Mouse (Mus musculus): ENCODE results near the gene Sarnp. TPM values are rescaled to one million over a fixed set of nuclear protein-coding genes. Genes with fewer than 3 reads are reported as not detected.
A peak's percentile ranks its signal among the peaks of the same experiment; 100 is the strongest.
"Not testable (repeated sequence)": the region's sequence is repeated elsewhere in the genome, so short reads cannot be mapped to it uniquely, and the experiment has no call there.

Sarnp gene
- total RNA-seq, 2 experiments from 2014 or later: 36.5 to 39.9 TPM

- no peak for DNase-seq (ENCODE audit: extremely low spot score in 1 of 2, low spot score in 1 of 2)
Observed at GRCm38 (mm10) chr10:128807018-128807417, 10.1 kb upstream of the Sarnp start.

GRCm38 (mm10) chr10:128820217-128820616 lies 3.1 kb downstream of the Sarnp start:
- DNase-seq (ENCODE audit: extremely low spot score in 1 of 2, low spot score in 1 of 2): no peak

- DNase-seq (ENCODE audit: extremely low spot score in 1 of 2, low spot score in 1 of 2): peak; percentile 96 to 97
Observed at GRCm38 (mm10) chr10:128821358-128822056, 4.4 kb downstream of the Sarnp start, which contains the start of gene Ormdl2. Gene Ormdl2 (minus strand): TSS chr10:128821645.

GRCm38 (mm10) chr10:128822135-128822534 lies 5.0 kb downstream of the Sarnp start:
- DNase-seq (ENCODE audit: extremely low spot score in 1 of 2, low spot score in 1 of 2): no peak

DNA sequence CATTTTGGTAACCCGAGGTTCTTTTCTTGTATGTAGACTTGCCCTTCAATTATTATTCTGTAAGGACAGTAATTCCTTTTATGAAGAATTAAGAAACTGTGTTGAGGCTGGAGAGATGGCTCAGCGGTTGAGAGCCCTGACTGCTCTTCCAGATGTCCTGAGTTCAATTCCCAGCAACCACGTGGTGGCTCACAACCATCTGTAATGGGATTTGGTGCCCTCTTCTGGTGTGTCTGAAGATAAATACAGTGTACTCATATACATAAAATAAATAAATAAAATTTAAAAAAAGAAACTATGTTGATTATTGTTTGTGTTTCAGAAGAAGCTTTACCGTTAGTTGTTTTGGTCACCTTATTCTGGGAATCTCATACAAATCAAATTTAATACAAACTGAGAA lies 6.0 kb downstream of the Sarnp start:
- not testable (repeated sequence) for DNase-seq (ENCODE audit: extremely low spot score in 1 of 2, low spot score in 1 of 2)

- DNase-seq (ENCODE audit: extremely low spot score in 1 of 2, low spot score in 1 of 2): no peak
Observed at GRCm38 (mm10) chr10:128823821-128824220, 6.7 kb downstream of the Sarnp start.

DNA sequence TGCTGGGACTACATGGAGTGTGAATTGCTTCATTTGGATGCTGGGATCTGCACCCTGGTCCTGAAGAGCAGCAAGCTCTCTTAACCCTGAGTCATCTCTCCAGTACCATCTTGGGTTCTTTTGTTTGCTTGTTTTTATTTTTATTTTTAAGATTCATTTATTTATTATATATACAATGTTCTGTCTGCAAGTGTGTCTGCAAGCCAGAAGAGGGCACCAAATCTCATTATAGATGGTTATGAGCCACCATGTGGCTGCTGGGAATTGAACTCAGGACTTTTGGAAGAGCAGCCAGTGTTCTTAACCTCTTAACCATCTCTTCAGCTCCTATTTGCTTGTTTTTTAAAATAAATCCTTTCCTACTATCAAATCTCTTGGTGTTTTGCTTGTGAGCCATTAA lies 20.3 kb downstream of the Sarnp start:
- DNase-seq (ENCODE audit: extremely low spot score in 1 of 2, low spot score in 1 of 2): no peak

DNA sequence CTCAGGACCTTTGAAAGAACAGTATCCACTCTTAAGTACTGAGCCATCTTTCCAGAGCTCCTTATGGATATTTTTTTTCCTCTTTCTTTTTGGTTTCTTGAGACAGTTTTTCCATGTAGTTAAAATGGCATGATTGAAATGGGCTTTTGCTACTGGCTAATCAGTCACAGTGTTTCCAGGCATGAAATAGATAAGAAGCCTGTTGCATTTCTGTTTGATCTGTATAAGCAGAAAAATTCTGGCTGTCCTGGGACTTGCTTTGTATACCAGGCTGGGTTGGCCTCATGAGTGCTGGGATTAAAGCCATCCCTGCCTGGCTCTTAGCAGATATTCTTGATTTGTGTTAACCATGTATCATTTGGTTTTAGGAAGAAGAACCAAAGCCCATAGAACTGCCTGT lies 22.3 kb downstream of the Sarnp start:
- DNase-seq (ENCODE audit: extremely low spot score in 1 of 2, low spot score in 1 of 2): no peak

- DNase-seq (ENCODE audit: extremely low spot score in 1 of 2, low spot score in 1 of 2): no peak
Observed at GRCm38 (mm10) chr10:128840612-128841011, 23.5 kb downstream of the Sarnp start.

DNA sequence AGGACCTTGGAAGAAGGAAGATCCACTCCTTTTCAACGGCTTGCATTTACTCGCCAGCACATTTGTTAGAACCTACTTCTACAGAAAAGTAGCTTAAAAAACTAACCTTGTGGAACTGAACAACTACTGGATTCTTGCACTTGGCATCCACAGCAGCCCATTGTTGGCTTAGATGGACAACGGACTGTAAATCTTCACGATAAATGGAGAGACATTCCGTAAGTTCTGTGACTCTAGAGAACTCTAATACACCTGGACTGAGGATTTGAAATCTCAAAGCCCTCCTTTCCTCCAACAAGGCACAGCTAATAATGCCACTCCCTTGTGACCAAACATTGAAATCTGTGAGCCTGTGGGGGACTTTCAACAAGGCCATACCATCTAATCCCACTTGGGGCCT lies 26.1 kb downstream of the Sarnp start:
- DNase-seq (ENCODE audit: extremely low spot score in 1 of 2, low spot score in 1 of 2): no peak

DNA sequence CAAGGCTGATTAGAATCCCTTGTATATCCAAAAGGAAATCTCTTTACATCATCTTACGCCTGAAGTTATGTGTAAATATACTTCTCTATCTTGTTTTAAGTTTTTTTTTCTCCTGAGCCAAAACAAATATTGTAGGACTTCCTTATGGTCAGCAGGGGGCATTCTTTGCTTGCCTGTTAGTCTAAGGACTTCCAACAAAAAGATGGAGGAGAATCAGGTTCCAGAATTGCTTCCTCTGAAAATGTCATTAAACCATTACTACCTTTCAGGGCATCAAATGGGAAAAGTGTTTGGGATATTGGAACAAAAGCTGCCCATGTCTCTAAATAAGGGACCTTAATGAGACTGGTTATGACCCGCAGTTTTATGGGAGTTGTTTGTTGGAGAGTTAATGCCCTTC lies 28.4 kb downstream of the Sarnp start:
- no peak for DNase-seq (ENCODE audit: extremely low spot score in 1 of 2, low spot score in 1 of 2)

DNA sequence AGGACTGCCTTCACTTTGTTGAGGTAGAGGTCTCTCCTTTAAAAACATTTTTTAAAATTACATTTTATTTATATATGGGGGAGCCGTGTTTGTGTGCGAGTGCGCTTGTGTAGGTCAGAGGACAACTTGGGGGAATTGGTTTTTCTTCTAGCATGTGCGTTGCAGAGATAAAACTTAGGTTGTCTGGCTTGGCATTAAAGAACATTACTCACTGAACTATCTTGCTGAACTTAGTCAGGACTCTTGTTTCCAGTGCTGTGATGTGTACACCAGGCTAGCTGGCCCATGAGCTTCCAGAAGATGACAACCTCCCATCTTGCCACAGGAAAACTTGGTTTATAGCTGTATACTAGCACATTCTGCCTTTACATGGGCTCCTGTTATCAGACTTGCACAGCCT lies 29.5 kb downstream of the Sarnp start:
- DNase-seq (ENCODE audit: extremely low spot score in 1 of 2, low spot score in 1 of 2): no peak

- DNase-seq (ENCODE audit: extremely low spot score in 1 of 2, low spot score in 1 of 2): no peak
Observed at GRCm38 (mm10) chr10:128848426-128848825, 31.3 kb downstream of the Sarnp start.

DNA sequence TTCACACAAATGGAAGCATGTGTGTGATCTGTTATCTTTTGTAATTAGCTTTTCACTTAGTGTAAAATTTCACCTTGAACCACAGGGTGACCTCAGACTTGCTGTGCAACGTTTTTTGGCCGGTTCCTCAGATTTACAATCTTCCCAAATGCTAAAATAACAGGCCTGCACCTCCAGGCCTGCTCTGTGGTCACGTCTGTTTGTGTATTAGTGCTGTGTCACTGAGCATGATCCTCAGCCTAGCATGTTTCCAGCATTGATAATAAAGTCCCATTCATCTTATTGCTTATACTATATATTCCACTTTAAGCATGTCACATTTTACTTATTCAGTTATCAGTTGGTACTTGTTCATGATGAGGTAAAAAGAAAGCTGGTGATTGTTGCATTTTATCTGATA lies 33.2 kb downstream of the Sarnp start:
- DNase-seq (ENCODE audit: extremely low spot score in 1 of 2, low spot score in 1 of 2): no peak

DNA sequence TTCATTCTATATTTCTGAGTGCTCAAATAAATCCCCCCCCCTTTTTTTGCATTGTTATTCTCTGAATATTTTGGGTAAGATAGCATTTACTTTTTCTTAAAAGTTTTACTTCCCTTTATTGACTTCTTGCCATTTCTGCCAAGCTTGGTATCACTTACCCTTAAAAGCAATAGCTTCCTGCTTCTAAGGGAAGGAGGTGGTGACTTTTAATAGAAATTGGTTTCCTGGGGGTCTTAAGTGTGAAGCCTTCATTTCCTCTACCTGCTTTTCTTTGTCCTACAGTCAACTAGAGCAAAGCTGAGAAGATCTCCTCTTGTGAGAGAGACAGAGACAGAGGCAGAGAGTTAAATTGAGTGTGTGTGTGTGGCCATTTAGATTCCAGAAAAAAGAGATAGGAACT lies 44.0 kb downstream of the Sarnp start:
- DNase-seq (ENCODE audit: extremely low spot score in 1 of 2, low spot score in 1 of 2): no peak

- no peak for DNase-seq (ENCODE audit: extremely low spot score in 1 of 2, low spot score in 1 of 2)
Observed at GRCm38 (mm10) chr10:128866042-128866441, 48.9 kb downstream of the Sarnp start.

DNA sequence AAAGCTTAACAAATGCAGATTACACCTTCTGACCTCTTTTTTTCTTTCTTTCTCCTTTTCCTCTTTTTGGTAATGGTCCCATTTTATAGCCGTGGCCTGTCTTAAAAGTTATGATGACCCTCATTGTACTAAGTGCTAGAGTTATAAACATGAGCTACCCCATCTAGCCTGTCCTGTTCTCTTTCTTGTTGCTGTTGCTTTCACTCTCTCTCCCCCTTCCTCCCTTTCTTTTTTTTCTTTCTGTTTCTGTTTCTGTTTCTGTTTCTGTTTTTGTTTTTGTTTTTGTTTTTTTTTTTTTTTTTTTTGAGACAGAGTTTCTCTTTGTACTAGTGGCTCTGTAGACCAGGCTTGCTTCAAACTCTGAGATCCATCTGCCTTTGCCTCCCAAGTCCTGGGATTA lies 49.4 kb downstream of the Sarnp start:
- no peak for DNase-seq (ENCODE audit: extremely low spot score in 1 of 2, low spot score in 1 of 2)

GRCm38 (mm10) chr10:128870341-128870740 lies 53.2 kb downstream of the Sarnp start:
- DNase-seq (ENCODE audit: extremely low spot score in 1 of 2, low spot score in 1 of 2): no peak

DNA sequence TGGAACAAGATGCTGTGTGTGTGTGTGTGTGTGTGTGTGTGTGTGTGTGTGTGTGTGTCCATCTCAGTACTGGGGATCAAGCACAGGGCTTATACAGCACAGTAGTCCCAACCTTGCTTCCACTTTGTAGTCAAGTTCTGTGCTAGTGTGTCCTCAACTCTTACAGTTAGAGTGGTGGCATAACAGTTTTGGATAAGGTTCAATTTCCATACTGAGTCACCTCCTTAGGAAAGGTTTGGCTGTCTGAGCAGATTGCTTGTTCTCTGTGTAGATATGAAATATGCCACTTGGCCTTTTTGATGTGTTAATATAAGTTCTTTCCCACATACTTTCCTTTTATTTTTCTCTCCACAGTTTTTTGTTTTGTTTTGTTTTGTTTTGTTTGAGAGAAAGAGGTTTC lies 61.2 kb downstream of the Sarnp start:
- DNase-seq (ENCODE audit: extremely low spot score in 1 of 2, low spot score in 1 of 2): no peak

DNA sequence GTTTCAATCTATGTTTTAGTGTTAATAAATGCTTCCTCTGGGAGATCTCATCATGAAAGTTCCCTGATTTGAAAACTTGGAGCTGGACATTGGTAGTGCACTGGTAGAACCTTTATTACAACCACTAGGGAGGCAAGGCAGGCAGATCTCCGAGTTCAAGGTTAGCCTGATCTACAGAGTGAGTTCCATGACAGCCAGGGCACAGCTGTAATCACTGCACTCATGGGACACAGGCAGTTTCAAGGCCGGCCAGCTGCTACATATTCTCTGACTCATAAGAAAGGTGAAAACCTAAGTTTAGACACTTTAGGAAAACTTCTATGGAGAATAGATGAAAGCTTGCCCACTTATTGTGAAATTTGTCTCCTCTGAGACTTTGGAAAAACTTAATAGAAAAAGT lies 61.7 kb downstream of the Sarnp start:
- DNase-seq (ENCODE audit: extremely low spot score in 1 of 2, low spot score in 1 of 2): no peak

DNA sequence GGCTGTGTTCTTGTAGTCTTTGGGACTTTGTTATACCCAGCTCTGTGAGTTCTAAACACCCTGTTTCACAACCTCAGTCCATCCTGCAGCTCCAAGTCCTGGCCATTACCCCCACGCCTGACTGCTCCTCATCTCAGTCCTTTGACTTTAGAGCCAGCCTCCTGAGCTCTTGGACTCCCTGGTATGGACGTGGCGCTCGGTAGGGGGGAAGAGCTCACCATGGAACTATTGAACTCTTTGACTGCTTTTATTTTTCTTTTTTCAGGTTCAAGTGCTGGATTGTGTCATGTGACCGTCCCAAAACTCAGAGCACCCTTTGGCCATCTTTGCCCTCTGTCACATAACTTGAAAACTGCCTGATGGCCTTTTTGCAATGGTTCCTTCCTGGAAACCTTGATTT lies 64.9 kb downstream of the Sarnp start:
- DNase-seq (ENCODE audit: extremely low spot score in 1 of 2, low spot score in 1 of 2): no peak

- no peak for DNase-seq (ENCODE audit: extremely low spot score in 1 of 2, low spot score in 1 of 2)
Observed at GRCm38 (mm10) chr10:128888941-128889827, 72.1 kb downstream of the Sarnp start.

Data from layer of hippocampus, postnatal 25 days (tissue).